Mouse (Mus musculus): ENCODE measurements around the gene Rsrc2.

Gene Rsrc2

GRCm38 (mm10) chr5:123696961-123697360, 52.3 kb downstream of the Rsrc2 start:
- in situ Hi-C loops (cut with MboI), result no loop called here

- in situ Hi-C loops (cut with MboI), result no loop called here
These were observed 53.0 kb downstream of the Rsrc2 start for GRCm38 (mm10) chr5:123696244-123696643.

- in situ Hi-C loops (cut with MboI), result no loop called here
These were observed 54.7 kb downstream of the Rsrc2 start for GRCm38 (mm10) chr5:123694468-123694867.

- in situ Hi-C loops (cut with MboI), result no loop called here
These were observed 64.7 kb downstream of the Rsrc2 start, which contains the start of gene Clip1 for GRCm38 (mm10) chr5:123684221-123685144. Clip1 (minus strand) TSS chr5:123684618.

- in situ Hi-C loops (cut with MboI), result no loop called here
These were observed 65.6 kb downstream of the Rsrc2 start for GRCm38 (mm10) chr5:123683377-123684220.

- in situ Hi-C loops (cut with MboI), result no loop called here
These were observed 66.2 kb downstream of the Rsrc2 start for GRCm38 (mm10) chr5:123683043-123683376.

GRCm38 (mm10) chr5:123682372-123682771, 66.8 kb downstream of the Rsrc2 start:
- in situ Hi-C loops (cut with MboI), result no loop called here

GRCm38 (mm10) chr5:123679546-123680263, 69.5 kb downstream of the Rsrc2 start:
- in situ Hi-C loops (cut with MboI), result no loop called here

GRCm38 (mm10) chr5:123679106-123679505, 70.1 kb downstream of the Rsrc2 start:
- in situ Hi-C loops (cut with MboI), result no loop called here
